Mouse (Mus musculus) forebrain, embryonic 13.5 days (tissue): Measurements from ENCODE around the gene Dclre1a. TPM values are rescaled to one million over a fixed set of nuclear protein-coding genes. Genes with fewer than 3 reads are reported as not detected.
"Not testable (repeated sequence)": the region's sequence is repeated elsewhere in the genome, so short reads cannot be mapped to it uniquely, and the experiment has no call there.

Experiments used
- ATAC-seq: fragments of 200-750 bp; cut with Nextera tagmentation; 2 replicates; pipeline ENCODE4 v1.8.0; 2017
- H3K27ac ChIP-seq: fragments of 300-500 bp; sonication (generic); 2 replicates; pipeline ENCODE4 v1.5.1; 2015; ENCODE audit warnings: inconsistent platforms, mild to moderate bottlenecking, moderate library complexity
- H3K27me3 ChIP-seq: fragments of 300-500 bp; sonication (generic); 2 replicates; pipeline ENCODE4 v1.6.1; 2015; ENCODE audit warnings: mild to moderate bottlenecking, inconsistent platforms
- H3K36me3 ChIP-seq: fragments of 300-500 bp; sonication (generic); 2 replicates; pipeline ENCODE4 v1.6.1; 2015; ENCODE audit warnings: mild to moderate bottlenecking, inconsistent platforms; ENCODE audit not compliant: poor library complexity, severe bottlenecking
- H3K4me1 ChIP-seq: fragments of 300-500 bp; sonication (generic); 2 replicates; pipeline ENCODE4 v1.6.1; 2015; ENCODE audit warnings: inconsistent platforms
- H3K4me2 ChIP-seq: fragments of 300-500 bp; sonication (generic); 2 replicates; pipeline ENCODE4 v1.6.1; 2015; ENCODE audit warnings: inconsistent platforms, mild to moderate bottlenecking, moderate library complexity
- H3K4me3 ChIP-seq: fragments of 300-500 bp; sonication (generic); 2 replicates; pipeline ENCODE4 v1.5.1; 2015; ENCODE audit warnings: mild to moderate bottlenecking, inconsistent platforms
- H3K9ac ChIP-seq: fragments of 300-500 bp; sonication (generic); 2 replicates; pipeline ENCODE4 v1.6.1; 2015; ENCODE audit warnings: mild to moderate bottlenecking, inconsistent platforms
- H3K9me3 ChIP-seq: fragments of 300-500 bp; sonication (generic); replicated peaks from 2 replicates; pipeline ENCODE4 v1.6.1; 2016; ENCODE audit warnings: inconsistent platforms
- WGBS: fragments of 180-500 bp; shearing (Covaris S2); methylation state at CpG from one replicate; pipeline ENCODE4 v1.1.7; 2015; 5-methylcytosine and 5-hydroxymethylcytosine counted together
- polyA plus RNA-seq: library from polyadenylated mRNA; unstranded; fragments of >200 nt; fragmentation: Nextera tagmentation; extraction: Ambion mirVana; gene quantifications from 2 replicates; pipeline ENCODE4 v1.2.1, GENCODE M21; 2015

Gene Dclre1a
- polyA plus RNA-seq, 1 experiment from 2014 or later, result 13.9 TPM

- not testable (repeated sequence) for H3K27ac ChIP-seq, H3K36me3 ChIP-seq, H3K9ac ChIP-seq, H3K27me3 ChIP-seq, ATAC-seq, H3K9me3 ChIP-seq, H3K4me3 ChIP-seq, H3K4me2 ChIP-seq, H3K4me1 ChIP-seq
- WGBS, result no CpG with 5 or more reads among the region's 5 CpGs
These were observed 45.0 kb downstream of the Dclre1a start for GRCm38 (mm10) chr19:56503069-56503468.

DNA sequence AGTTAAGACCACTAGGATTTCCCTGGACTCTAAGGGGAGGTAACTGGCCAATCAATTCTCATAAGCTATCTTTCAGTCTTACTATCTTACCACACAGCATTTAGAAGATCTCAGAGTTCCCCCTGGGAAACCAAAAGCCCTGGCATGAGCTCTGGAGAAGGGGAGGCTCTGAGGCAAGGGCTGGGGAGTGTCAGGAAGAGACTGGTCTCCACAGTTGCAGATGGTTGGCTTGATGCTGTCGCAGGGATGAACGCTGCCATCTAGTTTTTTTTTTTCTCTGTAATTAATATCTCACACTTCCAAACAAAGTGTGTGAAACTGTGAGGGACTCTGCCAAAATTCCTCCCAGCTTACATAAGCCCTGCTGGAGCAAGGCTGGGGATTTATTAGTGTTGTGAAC, 53.9 kb downstream of the Dclre1a start:
- not testable (repeated sequence) for H3K4me1 ChIP-seq, H3K27ac ChIP-seq, H3K9me3 ChIP-seq, ATAC-seq, H3K9ac ChIP-seq, H3K4me3 ChIP-seq, H3K27me3 ChIP-seq, H3K4me2 ChIP-seq, H3K36me3 ChIP-seq
- WGBS, result no CpG with 5 or more reads among the region's 2 CpGs

GRCm38 (mm10) chr19:56489601-56490000, 58.4 kb downstream of the Dclre1a start:
- ATAC-seq, result no peak
- Histone ChIP-seq H3K27ac (no peak overlapping the region), H3K27me3 (no peaks in the 10 kb centered on the region), H3K9me3 (no peaks in the 10 kb centered on the region), H3K36me3 (no peaks in the 10 kb centered on the region), H3K4me1 (peaks cover 21% of the 10 kb centered on the region), H3K9ac (no peak overlapping the region), H3K4me3 (no peak overlapping the region), H3K4me2 (no peak overlapping the region)
- WGBS, result 88% methylated on average over 6 of the region's 6 CpGs

GRCm38 (mm10) chr19:56487339-56487738, 60.7 kb downstream of the Dclre1a start:
- H3K4me1 ChIP-seq, result peaks cover 28% of the 10 kb centered on the region
- no peak overlapping the region for H3K4me3 ChIP-seq
- no peaks in the 10 kb centered on the region for H3K9me3 ChIP-seq
- 95% methylated on average over 2 of the region's 2 CpGs for WGBS
- no peak overlapping the region for H3K4me2 ChIP-seq
- H3K36me3 ChIP-seq, result no peaks in the 10 kb centered on the region
- no peak overlapping the region for H3K9ac ChIP-seq
- H3K27me3 ChIP-seq, result no peaks in the 10 kb centered on the region
- ATAC-seq, result no peak
- no peak overlapping the region for H3K27ac ChIP-seq

DNA sequence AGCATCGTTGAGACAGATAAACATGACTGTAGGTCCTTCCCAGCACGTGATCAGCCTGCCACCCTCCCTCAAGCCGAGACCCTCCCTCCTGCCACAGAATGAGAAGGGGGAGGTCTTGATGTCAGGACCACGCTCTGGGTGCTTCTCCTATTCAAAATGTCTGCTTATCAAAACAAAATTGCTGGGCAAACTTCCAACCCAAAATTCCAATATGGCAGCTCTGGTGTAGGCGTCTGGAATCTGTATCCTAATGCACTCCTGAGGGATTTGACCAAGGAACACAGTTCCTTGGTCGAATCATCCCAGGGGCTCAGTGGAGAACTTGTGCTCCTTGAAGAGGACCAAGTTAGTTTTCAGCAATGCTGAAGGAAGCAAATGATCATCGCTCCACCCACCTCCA, 61.1 kb downstream of the Dclre1a start:
- H3K9ac ChIP-seq, result no peak overlapping the region
- 86% methylated on average over 7 of the region's 7 CpGs for WGBS
- no peak overlapping the region for H3K4me2 ChIP-seq
- H3K36me3 ChIP-seq, result no peaks in the 10 kb centered on the region
- no peak for ATAC-seq
- no peaks in the 10 kb centered on the region for H3K9me3 ChIP-seq
- H3K4me1 ChIP-seq, result peaks cover 28% of the 10 kb centered on the region
- no peak overlapping the region for H3K27ac ChIP-seq
- no peaks in the 10 kb centered on the region for H3K27me3 ChIP-seq
- no peak overlapping the region for H3K4me3 ChIP-seq

GRCm38 (mm10) chr19:56485376-56486271, 62.4 kb downstream of the Dclre1a start:
- Histone ChIP-seq H3K36me3 (no peaks in the 10 kb centered on the region), H3K4me2 (peak overlapping the region; percentile 15), H3K4me1 (peaks cover 28% of the 10 kb centered on the region), H3K9me3 (no peaks in the 10 kb centered on the region), H3K4me3 (no peak overlapping the region), H3K27me3 (no peaks in the 10 kb centered on the region), H3K9ac (no peak overlapping the region), H3K27ac (no peak overlapping the region)
- 28% methylated on average over 13 of the region's 13 CpGs for WGBS
- peak; percentile 21; the same call in 1 of the 2 replicates for ATAC-seq

- ATAC-seq, result 0 out of 2 replicates have a peak, but pooled peaks have one; percentile 13
- Histone ChIP-seq H3K27me3 (no peaks in the 10 kb centered on the region), H3K9ac (no peak overlapping the region), H3K4me2 (peak overlapping the region; percentile 15), H3K4me1 (peaks cover 28% of the 10 kb centered on the region), H3K27ac (no peak overlapping the region), H3K9me3 (no peaks in the 10 kb centered on the region), H3K4me3 (no peak overlapping the region), H3K36me3 (no peaks in the 10 kb centered on the region)
- 34% methylated on average over 13 of the region's 13 CpGs for WGBS
These were observed 63.2 kb downstream of the Dclre1a start for GRCm38 (mm10) chr19:56484630-56485375.

Other genes with a start within 250 kb of the Dclre1a start
- 0.26 and 0.30 TPM in 2 replicates for gene Nrap, start 158.2 kb downstream of the Dclre1a start, polyA plus RNA-seq
- gene Casp7, start 151.1 kb downstream of the Dclre1a start, polyA plus RNA-seq, result 13.7 and 18.3 TPM in 2 replicates
- 0.06 and 0.14 TPM in 2 replicates for gene Plekhs1, start 86.6 kb downstream of the Dclre1a start, polyA plus RNA-seq
- 12.9 and 13.4 TPM in 2 replicates for gene Nhlrc2, start within 50 bp of the Dclre1a start, polyA plus RNA-seq
- gene Adrb1, start 174.0 kb upstream of the Dclre1a start, polyA plus RNA-seq, result 0.39 and 0.77 TPM in 2 replicates